Mouse (Mus musculus) thymus, postnatal 25 days (tissue): Measurements from ENCODE around the gene Ccdc58.
"Not testable (repeated sequence)": the region's sequence is repeated elsewhere in the genome, so short reads cannot be mapped to it uniquely, and the experiment has no call there.

Source experiments
- DNase-seq: peaks from one replicate; pipeline ENCODE4 v3.0.0; 2022

The Ccdc58 gene

GRCm38 (mm10) chr16:36071450-36072379 is at the start of gene Ccdc58, which contains the start of gene Fam162a:
Gene Ccdc58 (plus strand): TSS chr16:36071685.
Gene Fam162a (minus strand): TSS chr16:36071594.
- DNase-seq = peak; percentile 91

GRCm38 (mm10) chr16:36028120-36028519 is 43.4 kb upstream of the Ccdc58 start:
- DNase-seq = not testable (repeated sequence)

GRCm38 (mm10) chr16:36040640-36041624 is 30.6 kb upstream of the Ccdc58 start, which contains the start of gene Wdr5b:
Gene Wdr5b (plus strand): TSS chr16:36041190.
- DNase-seq = peak; percentile 87

DNA sequence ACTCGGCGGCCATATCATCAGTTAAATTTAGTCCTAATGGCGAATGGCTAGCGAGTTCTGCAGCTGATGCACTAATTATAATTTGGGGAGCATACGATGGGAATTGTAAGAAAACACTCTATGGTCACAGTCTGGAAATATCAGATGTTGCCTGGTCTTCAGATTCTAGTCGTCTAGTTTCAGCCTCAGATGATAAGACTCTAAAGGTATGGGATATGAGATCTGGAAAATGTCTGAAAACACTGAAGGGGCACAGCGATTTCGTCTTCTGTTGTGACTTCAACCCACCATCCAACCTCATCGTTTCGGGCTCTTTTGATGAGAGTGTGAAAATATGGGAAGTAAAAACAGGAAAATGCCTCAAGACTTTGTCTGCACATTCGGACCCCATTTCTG is 29.9 kb upstream of the Ccdc58 start:
- DNase-seq = peak; percentile 3

DNA sequence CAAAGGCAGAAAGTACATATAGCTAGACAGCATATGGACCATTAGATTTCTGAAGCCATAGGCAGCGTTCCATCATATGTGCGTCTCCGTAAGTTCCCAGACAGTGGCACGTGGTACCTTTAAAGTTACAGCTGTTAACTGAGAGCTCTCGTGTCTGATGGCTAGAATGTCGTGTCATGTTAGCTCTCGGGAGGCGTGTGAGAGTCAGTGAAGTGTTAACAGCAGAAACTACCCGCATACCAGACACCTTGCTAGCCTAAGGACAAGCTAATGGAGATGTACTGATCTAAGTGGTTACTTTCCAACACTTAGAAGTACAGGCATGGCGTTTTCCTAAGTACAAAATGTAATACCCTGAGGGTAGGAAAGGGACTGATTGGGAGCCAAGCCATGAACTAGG is 28.4 kb upstream of the Ccdc58 start:
- DNase-seq = no peak

DNA sequence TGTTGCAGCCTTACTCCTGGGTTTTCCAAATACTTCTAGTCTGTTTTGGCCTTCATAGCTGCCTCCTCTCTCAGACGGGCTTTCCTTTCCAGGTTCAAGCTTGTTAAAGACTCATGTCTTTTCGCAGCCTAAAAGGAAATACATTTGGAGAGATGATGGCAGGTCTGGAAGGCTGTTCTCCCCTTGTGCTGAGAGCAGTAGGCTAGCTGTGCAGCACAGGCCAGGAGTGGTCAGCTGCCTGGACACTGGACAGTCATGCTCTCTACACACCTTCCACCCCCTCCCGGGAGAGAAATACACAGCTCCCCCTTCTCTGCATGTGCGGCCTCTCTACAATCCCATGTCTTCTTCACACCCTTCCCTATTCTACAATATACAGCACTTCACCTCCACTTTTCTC is 27.5 kb upstream of the Ccdc58 start:
- no peak for DNase-seq

DNA sequence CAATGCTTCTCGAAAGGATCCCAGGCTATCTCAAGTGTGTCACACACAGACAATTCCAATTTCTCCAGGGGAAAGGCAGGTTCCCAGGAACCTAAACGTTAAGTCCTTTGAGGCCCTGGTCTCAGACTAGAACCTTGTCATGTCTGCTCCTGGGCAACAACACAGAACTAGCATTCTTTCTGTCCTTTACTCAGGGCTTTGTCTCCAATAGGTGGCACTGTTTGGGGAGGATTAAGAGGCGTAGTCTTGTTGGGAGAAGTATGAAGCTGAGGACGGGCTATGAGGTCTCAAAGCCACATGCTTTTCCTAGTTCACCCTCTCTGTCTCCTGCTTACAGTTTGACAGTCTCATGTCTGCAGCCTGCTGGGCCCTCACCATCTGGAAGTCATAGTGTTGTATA is 23.9 kb upstream of the Ccdc58 start:
- DNase-seq = no peak

DNA sequence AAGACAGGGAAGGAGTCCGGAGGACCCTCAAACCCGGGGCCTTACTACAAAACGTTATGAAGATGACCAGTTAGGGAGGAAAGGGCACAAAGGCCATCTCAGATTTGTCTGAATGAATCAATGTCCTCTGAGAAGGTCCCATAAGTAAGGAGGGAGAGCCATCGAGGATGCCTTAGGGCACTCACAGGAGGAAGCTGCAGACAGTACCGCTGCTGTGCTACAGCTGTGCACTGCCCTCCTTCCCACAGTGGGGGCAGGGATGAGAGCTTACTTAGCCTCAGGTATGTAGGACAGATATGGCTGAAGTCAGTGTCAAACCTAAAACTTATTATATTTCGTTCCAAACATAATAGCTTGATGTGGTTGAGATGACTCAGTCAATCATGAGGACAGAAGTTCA is 20.0 kb upstream of the Ccdc58 start:
- DNase-seq = no peak

GRCm38 (mm10) chr16:36053524-36054275 is 17.8 kb upstream of the Ccdc58 start:
- no peak for DNase-seq

DNA sequence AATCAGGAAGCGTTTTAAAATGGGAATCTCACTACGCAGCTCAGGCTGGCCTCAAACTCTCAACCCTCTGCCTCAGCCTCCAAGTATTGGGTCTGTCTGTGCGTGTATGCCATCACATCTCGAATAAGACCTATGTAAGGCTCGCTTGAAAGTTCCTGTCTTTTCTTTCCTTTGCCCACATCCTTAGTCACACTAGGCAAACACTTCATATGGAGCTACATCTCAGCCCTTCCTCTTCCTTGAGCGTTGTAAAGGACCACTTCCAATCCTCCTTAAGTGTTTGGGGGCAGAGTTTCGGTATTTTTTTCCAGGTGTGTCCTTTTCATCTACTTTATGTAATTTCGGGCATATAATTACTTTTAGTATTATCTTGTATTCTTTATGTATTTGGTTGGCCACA is 16.6 kb upstream of the Ccdc58 start:
- DNase-seq = no peak

- no peak for DNase-seq
Observed at GRCm38 (mm10) chr16:36056416-36056815, 15.1 kb upstream of the Ccdc58 start.

DNA sequence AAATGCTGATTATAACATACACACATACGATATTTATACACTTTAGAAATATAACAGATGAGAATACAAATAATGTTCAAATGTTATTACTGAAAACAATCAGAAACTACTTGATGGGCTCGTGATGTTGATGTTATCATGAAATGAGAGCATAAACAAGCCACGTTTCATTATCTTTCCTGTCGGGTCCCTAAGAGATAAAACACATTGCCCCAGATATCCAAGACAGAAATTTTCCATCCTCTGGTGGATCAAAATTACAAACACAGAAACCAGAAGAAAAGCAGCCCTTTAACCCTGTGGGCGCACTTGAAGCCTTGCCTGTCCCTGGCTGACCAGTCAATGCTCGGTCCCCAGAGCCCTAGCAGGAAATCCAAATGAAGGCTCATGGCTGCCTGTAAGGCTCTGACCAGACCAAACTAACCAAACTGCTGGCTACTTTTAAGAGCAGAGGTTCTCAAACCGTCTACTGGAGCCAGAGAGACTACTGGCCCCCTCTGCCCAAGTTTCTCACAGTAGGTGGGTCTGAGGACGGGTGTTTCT is 13.5 kb upstream of the Ccdc58 start:
- DNase-seq = no peak

DNA sequence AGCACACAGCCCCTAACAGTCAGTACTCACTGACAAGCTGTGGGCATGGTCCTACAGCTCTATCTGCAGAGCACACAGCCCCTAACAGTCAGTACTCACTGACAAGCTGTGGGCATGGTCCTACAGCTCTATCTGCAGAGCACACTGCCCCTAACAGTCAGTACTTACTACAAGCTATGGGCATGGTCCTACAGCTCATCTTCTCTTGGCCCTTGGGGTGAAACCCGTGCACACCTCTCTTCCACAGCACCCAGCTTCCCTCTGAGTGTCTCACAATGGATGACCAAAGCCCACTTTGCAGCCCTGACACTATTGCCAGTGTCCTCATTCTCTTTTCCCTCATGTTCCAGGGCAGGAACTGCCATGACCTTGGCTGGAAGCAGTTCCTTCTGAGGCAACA is 9.0 kb upstream of the Ccdc58 start:
- DNase-seq = not testable (repeated sequence)

- no peak for DNase-seq
Observed at GRCm38 (mm10) chr16:36063315-36063714, 8.2 kb upstream of the Ccdc58 start.

DNA sequence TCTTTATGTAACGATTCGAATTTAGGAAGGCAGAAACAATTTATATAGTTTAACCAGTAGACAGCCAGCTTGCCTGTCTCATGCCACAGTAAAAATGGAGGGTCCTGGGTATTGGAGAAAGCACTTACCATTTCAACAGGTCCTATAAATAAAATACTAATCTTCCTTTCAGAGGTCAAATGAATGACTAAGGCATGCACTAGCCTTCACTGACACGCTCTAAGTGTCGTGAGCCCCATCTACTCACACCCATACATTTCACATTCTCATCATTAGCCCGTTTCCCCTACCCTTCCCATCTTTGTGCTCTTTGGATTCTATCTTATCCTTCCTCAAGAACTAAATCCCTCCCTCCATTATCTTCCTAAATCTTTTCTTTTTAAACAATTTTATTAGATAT is 6.6 kb upstream of the Ccdc58 start:
- DNase-seq = no peak

DNA sequence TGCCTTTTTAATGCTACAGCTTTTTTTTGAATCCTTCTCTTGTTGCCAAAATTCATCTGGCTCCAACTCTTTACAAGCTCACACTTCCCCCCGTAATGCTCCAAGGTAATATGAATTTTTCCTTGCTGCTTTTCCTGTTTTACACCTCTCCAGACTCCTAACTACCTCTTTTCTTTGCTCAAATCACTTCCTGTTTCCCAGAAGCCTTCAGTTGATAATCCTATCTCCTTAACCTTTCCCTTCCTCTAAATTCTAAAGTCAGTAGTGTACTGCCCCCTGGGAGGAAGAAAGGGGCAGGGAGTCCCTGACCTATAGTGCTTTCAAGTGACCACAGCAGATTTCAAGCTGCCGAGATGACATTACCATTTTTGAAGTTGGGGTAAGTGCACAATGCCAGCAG is 3.8 kb upstream of the Ccdc58 start:
- DNase-seq = no peak

- DNase-seq = no peak
Observed at GRCm38 (mm10) chr16:36068356-36068755, 3.1 kb upstream of the Ccdc58 start.

- DNase-seq = no peak
Observed at GRCm38 (mm10) chr16:36069819-36070575, 1.5 kb upstream of the Ccdc58 start.

GRCm38 (mm10) chr16:36071071-36071449 is 425 bp upstream of the Ccdc58 start:
- no peak for DNase-seq

DNA sequence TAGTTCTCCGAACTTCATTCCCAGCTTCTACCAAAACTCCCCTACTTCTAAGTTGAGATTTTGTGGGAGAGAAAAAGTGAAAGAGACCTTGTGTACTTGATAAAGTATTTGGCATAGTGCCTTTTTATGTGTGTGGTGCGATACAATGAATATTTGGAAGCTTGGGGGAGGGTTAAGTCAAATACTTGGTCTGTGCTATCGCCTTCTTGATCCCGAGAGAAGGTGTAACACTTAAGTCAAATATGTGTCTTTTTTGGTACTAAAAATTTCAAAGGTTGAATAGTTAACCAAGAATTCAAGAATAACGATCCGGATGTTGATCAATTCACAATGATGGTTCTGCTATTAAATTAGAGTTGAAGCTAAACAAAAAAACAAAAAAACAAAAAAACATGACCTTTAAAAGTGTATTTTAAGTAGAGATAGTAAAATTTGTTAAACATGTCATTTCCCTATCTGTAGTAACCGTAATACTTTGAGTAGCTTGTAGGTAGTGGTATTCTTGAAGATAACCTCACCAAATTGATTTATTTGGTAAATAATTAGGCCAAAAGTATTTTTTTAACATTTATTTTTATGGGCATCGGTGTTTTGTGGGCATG is 1.0 kb downstream of the Ccdc58 start:
- no peak for DNase-seq

DNA sequence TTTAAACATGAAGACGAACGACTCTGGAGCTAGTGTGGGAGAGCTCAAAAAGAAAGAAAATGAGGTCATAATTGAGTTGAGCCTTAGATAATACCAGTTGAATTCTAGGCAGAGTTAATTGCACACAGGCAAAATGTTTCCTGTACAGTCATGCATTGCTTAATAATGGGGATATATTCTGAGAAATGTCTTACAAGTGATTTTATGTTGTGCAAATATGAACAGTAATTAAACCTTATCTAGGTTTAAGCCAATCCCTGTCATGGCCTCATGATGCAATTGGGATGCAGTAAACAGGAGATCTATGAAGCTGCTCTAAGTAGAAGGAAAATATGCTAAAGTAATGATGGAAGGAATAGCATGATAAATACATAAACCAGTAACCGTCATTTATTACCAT is 3.3 kb downstream of the Ccdc58 start:
- DNase-seq = no peak
